Mouse (Mus musculus) left cerebral cortex, adult 9 months (tissue): ENCODE results near the gene Usp12.

Experiments used
- DNase-seq, 2 experiments: peaks; one replicate each; pipeline ENCODE4 v3.0.0; 2022; ENCODE audit warnings: low spot score in 2 of 2

The Usp12 gene

DNA sequence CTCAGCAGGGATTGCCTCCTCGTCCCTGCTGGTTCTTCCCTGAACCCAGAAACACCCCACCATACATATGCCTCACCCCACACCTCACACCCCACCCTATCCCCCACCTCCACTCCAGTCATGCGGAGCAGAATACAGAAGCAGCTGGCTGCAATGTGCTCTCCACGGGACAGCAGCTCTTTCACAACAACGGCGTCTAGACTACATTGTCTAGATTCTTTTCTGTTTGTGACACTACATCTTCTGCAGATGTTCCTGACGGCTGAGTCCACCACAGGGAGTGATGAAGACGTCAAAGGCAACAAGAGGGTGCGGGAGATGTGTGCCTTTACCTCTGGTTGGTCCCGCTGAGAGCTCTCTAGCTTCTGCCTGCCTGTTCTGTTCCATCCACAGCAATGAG, 3.2 kb upstream of the Usp12 start:
- DNase-seq: no peak

DNA sequence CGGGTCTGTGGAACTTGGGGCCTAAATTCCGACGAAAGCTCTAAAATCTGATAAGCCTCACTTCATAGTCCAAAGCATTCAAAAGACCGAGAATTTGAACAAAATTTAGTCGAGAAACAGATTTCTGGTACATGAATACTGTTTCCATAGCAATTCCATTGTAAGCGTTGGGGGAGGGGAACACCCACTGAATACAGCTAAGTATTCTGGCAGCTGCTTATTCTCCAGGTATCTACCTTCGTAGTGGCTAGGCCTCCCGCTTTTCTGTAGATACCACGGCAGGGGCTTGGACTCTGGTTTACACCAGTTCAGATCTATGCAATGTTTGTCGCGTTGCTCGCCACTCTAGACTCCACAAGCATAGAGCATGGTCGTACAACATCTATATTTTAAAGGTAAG, 922 bp upstream of the Usp12 start:
- DNase-seq: peak in 1 of 2 experiments; percentile 50

DNA sequence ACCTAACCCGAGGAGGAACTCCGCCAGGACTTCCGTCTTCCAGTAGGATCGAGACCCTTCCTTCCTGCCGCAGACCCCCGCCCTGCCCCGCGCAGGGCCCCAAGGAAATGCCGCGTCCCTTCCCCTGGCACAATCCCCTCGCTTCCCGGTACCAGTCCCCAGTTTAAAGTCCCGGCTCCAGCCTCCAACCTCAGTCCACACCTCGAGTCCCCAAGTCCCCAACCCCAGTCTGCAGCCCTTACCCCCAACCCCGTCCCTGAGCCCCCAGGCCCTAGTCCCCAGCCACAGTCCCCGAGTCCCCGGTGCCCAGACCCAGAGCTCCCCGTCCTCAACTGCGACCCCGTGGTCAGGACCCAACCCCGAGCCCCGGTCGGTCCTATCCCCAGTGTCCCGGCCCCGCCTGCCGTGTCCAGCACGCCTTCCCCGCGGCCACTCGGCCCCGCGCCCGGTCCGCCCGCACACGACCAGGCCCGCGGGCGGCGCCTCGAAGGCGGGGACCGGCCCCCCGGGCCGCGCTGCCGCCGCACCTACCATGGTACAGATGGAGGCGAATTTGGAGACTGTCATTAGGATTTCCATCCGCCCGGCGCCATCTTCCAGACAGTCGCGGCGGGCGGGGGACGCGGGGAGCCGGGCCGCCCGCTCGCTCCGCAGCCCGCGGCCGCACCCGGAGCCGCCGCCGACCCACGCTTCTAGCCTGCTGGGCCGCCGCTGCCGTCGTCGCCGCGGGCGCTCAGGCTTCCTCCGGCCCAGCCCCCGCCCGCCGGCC, 538 bp downstream of the Usp12 start:
- no peak for DNase-seq

DNA sequence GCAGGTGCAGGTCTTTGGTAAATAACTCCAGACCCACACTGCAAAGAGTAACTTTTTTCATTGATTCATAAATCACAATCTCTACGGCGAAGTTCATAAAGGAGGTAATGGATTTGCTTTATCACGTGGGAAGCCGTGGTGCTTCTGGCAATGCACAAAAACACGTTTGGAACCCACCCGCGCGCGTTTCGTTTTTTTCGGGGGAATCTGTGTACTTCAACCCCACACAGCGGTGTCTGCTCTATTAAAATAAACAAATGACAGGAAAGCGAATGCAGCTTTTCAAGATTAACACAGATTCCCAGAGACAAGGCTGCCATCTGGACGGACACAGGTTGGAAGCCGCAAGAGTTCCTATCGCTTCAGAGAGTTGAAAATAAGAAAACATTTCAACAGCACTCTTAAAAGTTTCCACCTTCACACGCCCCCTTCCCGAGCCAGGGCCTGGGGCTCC, 1.1 kb downstream of the Usp12 start:
- no peak for DNase-seq

DNA sequence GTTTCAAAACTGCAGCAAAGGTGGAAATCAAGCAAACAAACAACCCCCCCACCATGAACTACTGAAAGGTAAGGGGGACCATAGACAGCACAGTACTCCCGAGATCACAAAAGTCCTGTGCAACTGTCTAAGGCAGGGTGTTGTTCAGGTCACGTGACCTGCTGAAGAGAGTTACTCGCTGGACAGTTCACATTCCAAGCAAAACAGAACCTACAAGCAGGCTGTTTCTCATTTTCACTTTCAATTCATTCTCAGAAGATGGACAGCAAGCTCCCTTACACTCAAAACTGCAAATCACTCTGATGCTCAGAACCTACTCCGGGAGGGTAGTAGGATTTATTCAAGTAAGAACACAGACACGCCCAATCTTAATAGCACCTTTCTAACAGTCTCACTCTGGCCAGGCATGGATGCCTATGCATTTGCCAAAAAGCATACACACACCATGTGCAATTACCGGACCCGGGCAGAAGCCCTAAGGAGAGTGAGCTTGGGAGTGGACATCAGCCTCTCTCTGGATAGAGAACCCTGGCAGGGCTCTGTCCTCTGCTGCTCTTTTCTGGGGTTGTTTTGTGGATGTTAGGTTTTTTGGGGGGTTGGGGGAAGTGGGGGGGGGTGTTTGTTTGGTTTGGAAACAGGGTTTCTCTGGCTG, 2.5 kb downstream of the Usp12 start:
- no peak for DNase-seq

DNA sequence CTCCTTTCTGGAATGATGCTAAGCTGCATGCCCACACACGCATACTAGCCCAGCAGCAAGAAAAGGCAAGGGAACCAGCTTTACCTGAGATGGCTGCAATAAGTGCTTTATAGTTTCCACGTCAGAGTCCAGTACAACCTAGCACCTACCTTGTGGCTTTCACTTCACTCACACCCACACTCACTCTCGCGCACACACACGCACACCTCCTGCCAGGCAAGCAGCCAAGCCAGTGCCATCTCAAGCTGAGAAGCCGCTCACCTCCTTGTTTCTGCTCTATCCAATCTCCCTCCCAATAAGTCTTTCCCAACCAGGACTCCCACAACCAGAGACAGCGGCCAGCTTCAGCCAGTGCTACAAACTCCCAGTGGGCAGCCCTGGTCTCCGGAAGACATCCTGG, 3.9 kb downstream of the Usp12 start:
- no peak for DNase-seq

DNA sequence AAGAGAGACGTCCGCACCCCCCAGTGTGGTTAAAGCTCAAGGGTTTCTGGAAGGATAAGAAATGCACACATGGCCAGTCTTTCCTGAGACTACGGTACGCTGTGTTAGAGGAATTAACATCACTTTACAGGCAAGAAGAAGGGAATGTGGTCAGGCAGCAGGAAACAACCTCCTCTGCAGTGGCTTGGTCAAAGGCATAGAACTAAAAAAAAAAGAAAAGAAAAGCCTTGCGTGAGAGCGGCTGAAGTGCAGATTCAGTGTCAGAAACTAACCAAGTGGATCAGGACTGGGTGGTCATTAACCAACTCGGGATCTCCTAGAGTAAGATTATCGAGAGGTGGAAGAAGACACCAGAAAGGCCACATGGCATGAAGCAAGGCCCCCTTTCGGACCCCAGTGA, 5.4 kb downstream of the Usp12 start:
- DNase-seq: no peak

DNA sequence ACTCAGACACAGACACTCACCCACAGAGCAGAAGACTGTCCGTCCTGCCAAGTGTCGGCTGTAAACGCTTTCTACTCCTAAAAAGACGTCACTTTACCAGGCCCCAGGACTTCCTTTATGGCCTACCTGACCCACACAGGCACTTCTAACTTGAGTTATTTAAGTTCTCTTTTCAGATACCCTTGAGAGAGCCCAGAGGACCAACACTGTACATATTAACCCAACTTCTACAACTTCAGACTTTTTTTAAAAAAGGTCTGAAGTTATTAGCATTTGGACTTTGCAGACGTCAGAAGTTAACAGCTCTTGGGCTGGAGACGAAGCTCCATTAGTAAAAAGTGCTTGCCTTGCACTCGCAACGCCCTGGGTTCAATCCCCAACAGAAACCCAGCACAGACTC, 8.7 kb downstream of the Usp12 start:
- DNase-seq: no peak

DNA sequence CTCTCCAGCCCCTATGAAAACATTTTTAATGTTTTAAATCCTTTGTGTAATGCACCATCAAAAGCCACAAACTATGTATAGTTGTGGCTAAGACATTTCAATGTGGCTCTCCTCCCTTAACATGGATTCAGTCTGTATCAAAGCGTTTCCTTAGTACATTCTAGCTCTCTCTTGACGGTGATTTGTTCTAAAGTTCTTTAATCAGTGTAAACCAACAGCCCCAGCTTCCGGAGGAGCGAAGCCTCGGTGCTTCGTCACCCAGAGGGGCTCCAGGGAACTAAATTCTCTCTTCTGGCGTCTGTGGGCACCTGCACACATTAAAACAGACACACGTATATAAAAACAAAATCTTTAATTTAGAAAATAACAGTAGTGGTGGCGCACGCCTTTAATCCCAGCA, 10.9 kb downstream of the Usp12 start:
- DNase-seq: no peak

DNA sequence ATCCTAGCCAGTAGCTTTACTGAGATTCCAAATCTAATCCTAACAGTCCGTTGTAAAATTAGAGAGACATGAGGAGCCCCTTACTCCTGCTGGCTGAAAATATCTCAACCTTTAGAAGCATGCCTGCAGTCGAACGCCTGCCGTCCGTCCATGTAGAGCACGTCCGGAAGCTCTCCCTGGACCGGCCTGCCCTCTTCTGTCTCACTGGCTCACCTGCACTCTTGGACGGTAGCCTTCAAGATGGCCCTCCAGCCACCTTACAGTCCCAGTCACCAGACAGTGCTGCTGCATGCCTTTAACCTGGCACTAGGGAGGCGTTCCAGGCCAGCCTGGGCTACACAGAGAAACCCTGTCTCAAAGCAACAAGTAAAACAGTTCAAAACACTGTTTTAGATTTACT, 11.5 kb downstream of the Usp12 start:
- no peak for DNase-seq

DNA sequence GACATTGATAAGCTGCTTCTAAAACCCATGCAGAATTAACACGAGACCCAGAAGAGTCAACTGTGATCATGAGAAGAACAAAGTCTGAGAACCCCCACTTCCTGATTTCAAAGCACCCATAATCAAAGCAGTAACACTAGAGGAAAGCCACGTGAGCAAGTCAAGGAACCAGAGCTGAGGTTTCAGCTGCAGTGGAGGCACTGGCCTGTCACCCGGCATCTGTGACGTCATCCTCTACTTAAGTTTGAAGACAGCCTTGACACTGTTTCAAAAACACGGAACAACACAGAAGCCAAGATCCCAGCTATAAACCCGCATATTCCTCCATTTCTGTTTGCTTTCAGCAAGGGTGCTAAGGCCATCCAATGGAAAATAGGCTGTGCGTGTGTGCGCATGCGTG, 13.1 kb downstream of the Usp12 start:
- DNase-seq: no peak

DNA sequence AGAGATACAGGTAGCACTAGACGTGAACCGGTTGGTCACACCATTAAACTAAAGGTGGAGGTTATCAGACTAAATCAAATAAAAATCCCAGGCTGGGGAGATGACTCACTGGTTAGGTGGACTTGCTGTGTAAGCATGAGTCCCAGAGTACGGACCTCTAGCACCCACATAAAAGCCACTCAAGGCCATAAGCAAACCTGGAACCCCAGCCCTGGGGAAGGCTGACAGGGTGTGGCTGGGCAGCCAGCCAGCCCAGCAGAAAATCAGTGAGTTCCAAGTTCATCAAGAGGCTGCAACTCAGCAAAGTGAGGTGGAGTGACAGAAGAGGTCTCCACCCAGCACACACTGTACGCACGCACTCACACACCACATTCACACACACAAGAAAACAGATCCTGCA, 14.9 kb downstream of the Usp12 start:
- no peak for DNase-seq

DNA sequence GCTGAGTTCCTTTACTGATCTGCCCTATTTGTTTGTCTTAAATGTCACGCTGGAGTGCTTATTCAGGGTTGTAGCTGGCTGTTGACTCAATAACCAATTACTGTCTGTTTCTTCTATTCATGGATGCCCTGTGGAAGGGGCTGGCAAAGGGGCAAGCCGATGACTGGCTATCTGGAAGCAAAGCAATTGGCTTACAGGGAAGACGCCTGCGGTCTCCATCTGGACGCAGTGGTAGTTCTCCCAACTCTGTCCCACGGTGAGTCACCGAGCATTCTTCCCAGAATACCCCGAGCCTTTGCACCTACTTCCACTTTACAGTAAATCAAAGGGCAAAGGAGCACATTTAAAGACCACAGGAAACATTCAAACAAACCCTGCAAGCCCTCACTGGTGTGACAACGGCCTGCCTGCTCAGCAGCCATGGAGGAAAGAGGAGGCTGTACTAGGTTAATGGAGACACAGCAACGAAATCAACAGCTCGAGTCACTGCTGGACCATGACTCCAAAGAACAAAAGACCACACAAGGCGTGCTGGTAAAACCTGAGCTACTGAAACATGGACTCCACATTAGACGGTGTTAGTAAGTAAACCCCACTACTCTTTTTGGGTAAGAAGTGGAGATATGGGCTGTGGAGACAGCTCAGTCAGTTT, 17.7 kb downstream of the Usp12 start:
- no peak for DNase-seq

DNA sequence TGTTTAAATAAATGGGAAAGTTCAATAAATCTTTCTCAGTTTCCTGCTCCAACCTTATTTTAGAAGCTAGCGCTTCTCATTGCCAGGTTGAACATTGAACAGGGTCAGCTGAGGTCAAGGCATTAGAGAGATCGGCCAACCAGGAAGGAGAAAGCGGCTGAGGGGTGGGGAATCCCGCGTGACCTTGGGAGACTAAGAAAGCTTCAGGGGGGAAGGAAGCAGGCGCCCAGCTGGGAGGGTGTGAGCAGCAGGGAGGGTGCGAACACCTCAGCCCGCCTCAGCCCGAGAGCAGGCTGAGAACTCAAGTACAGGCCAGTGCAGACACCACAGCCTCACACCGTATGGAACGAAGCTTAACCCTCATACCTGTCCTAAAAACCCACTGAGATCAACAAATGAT, 22.8 kb downstream of the Usp12 start:
- no peak for DNase-seq

DNA sequence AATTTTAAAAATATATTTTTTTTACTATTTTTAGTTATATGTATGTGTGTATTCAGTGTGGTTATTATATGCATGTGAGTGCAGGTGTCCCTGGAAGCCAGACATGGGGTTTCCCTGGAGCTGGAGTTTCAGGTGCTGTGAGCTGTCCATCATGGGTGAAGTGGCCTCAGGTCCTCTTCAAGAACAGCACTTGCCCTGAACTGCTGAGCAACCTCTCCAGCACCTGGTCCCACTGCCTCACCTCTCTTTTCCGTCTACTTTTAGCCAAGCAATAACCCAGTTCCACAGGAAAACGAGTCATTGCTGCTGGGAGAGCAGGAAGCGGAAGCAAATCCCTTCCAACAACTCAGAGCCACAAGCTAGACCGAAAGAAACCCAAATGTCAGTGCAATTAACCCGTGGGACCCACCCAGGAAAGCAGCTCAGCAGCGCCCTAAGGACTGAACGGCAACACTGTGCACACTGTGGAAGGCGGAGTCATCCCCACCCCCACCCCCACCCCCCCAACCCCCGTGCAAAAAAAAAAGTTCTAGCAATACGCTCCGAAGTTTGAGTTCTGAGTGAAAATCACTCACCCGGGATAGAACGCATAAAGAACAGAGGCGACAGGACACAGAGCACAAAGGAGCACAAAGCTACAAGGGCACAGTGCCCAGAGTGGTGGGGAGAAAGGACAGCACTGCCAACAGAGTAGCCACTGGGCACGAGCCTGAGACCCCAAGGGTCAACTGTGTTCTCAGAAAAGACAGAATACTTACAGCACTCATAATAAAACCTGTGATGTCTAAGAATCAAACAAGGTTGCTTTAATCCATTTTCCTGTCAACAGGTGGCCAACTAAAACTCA, 24.6 kb downstream of the Usp12 start:
- no peak for DNase-seq

DNA sequence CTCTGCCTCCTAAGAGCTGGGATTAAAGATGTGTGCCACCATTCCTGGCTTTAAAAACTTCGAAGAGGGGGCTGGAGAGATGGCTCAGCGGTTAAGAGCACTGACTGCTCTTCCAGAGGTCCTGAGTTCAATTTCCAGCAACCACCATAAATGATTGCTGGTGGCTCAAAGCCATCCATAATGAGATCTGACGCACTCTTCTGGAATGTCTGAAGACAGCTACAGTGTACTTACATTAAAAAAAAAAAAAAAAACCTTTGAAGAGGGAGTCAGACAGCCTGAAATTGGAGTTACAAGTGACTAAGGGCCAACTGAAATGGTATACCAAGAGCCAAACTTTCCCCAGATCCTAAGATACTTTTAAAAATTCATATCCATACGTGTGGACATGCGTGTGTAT, 29.0 kb downstream of the Usp12 start:
- no peak for DNase-seq

DNA sequence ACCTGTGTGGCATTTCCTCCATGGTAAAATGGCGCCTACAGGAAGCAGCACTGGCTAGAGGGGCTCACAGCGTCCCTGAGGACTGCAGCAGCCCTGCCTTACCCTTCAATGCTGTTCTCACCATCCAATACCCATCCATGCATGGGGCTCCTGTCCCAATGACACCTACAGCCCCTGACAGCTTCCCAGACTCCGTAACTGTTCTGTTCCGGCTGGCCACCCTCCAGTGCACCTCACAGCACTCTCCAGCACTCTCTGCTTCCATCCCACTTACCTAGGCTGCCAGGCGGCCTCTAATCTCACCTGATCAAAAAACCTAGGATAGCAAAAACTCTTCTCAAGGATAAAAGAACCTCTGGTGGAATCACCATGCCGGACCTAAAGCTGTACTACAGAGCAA, 35.6 kb downstream of the Usp12 start:
- DNase-seq: no peak

DNA sequence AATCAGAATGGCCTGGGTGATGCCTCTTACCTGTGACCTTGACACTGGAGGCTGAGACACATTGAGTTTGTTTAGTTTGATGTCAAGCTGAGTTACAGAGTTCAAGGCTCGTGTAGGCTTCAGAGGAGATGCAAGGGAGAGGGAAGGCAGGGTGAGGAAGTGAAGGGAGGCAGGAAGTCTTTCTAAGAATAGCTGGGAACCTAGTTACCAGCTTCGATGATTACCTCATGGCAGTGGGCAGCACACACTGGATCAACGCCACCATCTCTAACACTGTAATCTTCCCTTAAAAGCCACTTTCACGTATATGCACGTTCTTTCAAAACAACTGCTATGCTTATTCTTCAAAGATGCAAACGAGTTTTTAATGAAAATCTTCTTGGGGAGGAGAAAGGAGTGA, 36.9 kb downstream of the Usp12 start:
- no peak for DNase-seq

DNA sequence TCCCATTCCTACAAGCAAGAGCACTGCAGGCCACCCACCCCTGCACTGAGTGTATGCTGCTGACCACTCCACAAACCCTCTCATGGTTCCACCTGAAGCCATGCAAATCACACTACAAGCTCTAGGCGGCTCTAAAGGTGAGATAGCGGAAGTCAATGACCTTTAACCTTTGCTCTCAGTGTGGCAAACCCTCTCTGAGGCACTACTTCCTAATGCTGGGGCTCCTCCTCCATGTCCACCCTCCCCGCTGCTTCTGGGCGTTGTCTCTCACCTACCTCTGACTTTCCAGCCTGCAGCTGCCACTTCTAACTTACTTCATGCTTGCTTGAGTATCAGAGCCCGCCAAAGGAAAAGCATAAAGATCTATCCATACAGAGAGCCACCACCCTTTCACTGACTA, 37.5 kb downstream of the Usp12 start:
- DNase-seq: no peak

DNA sequence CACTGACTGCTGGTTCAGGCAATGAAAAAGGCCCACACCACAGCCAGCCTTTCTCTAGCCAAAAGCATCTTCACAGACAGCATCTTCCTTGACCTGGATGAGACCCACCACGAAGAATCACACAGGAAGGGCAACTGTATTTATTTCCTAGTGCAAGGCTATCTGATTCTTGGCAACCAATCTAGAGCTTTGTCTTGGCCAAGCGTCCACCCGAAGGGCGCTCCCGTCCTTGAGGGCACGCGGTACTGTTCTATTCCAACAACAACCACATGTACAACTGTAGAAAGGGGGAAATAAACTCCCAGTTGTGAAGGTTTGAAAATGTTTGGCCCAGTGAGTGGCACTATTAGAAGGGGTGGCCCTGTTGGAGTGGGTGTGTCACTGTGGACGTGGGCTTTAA, 41.6 kb downstream of the Usp12 start:
- DNase-seq: no peak

DNA sequence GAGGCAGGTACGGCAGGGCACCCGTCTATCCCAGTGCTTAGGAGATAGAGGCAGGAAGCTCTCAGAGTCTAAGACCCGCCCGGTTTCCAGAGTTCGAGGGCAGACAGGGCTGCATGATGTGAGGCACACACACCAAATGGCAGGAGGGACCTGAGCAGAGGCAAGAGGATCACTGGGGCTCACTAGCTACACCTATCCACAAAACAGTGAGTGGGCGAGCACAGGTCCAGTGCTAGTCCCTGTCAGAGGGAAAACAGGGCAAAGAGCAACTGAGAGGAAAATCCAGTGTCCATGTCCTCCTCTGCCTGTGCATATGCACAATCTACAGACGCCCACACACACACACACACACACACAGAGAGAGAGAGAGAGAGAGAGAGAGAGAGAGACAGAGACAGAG, 43.8 kb downstream of the Usp12 start:
- DNase-seq: no peak

DNA sequence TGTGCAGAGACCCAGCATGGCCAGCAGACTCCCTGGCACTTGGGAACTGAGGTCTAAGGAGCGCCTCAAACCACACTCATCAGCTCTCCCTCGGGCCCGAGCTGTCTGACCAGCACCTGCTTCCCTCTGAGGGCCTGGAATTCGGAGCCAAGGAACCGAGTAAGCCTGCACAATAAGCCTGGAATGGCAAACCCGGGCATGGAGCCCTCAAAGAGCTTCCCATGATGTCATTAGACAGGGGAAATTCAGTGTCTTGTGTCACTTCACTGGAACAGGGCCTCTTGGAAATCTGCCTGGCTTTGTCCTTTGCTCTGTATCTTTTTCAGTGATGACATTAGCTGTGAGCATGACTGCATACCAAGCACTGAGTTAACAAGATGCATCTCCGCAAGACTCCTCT, 44.5 kb downstream of the Usp12 start:
- no peak for DNase-seq
